Mouse (Mus musculus) layer of hippocampus, adult 2 months (tissue): ENCODE results near the gene Lama2. TPM values are rescaled to one million over a fixed set of nuclear protein-coding genes. Genes with fewer than 3 reads are reported as not detected.
"Not testable (repeated sequence)": the region's sequence is repeated elsewhere in the genome, so short reads cannot be mapped to it uniquely, and the experiment has no call there.

Experiments used
- DNase-seq, 2 experiments: peaks; one replicate each; pipeline ENCODE4 v3.0.0; 2022; ENCODE audit warnings: low spot score in 2 of 2
- H3K27ac ChIP-seq: fragments of 200-600 bp; 2 replicates; pipeline ENCODE4 v1.8.1; 2022
- H3K4me3 ChIP-seq: fragments of 200-600 bp; 2 replicates; pipeline ENCODE4 v1.8.1; 2022; ENCODE audit warnings: mild to moderate bottlenecking
- CTCF ChIP-seq: fragments of 200-600 bp; conservative IDR thresholded peaks from 2 replicates; pipeline ENCODE4 v1.8.1; 2022; ENCODE audit warnings: antibody characterized with exemption, mild to moderate bottlenecking, moderate library complexity
- total RNA-seq, 2 experiments: library from RNA; stranded (reverse); gene quantifications; 2 replicates each; pipeline ENCODE4 v1.2.3; 2021

The Lama2 gene
- total RNA-seq, 2 experiments from 2014 or later, result 8.3 to 11.1 TPM

DNA sequence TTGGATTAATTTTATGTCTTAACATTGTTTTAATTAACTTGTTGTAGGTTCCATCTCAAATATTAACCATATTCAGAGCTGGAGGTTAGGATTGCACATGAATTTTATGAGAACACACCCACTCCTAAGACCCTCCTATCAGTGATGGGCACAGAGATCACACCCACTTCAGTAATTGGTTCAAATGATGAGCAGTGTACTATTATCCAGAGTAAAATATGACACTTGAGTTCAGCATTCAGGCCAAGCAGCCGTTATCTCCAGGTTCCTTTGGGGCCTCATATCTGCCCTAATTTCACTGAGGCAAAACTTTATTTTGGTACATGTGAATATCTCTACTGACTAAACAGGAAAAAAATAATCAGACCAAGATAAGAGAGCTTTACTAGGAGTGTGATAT, 645.3 kb downstream of the Lama2 start:
- H3K4me3 ChIP-seq, result no peak overlapping the region
- no peak for TF ChIP-seq CTCF
- H3K27ac ChIP-seq, result no peak overlapping the region
- DNase-seq, result no peak

GRCm38 (mm10) chr10:26973575-26973974, 646.0 kb downstream of the Lama2 start:
- H3K4me3 ChIP-seq, result no peak overlapping the region
- TF ChIP-seq CTCF, result no peak
- no peak overlapping the region for H3K27ac ChIP-seq
- no peak for DNase-seq

DNA sequence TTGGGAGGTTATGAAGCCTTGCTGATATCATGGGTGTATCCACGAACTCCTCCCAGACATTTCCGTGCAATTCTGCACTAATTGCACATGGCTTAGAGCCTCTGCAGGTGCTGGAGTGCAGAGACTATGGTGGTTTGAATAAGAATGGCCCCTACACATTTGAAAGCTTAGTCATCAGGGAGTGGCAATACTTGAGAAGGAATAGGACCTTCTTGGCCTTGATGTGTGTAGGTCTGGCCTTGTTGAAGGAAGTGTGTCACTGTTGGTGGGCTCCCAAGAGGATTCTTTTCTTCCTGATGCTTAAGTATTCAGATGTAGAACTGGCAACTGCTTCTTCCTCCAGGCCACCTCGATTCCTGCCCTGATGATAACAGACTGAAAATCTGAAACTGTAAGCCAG, 661.0 kb downstream of the Lama2 start:
- DNase-seq, result no peak
- H3K4me3 ChIP-seq, result no peak overlapping the region
- H3K27ac ChIP-seq, result no peak overlapping the region
- no peak for TF ChIP-seq CTCF

DNA sequence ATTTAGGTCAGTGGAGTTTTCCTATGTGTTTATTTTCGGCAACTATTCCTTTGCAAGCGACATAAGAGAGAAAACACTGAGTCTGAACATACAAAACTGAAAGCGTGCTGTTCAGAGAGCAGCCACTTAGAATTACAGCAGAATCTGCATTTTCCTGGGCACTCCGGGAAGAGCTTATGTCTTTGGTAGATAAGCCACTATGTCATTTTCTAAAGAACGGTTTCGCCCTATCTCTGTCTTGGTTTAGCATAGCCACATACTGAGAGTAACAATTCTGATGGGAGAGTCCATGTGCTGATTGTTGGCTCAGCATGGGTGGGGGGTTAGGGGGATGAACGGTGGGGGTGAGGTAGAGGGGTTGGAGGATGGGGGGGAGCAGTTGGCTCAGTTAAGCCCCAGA, 669.1 kb downstream of the Lama2 start:
- no peak overlapping the region for H3K27ac ChIP-seq
- no peak overlapping the region for H3K4me3 ChIP-seq
- DNase-seq, result no peak
- TF ChIP-seq CTCF, result no peak

DNA sequence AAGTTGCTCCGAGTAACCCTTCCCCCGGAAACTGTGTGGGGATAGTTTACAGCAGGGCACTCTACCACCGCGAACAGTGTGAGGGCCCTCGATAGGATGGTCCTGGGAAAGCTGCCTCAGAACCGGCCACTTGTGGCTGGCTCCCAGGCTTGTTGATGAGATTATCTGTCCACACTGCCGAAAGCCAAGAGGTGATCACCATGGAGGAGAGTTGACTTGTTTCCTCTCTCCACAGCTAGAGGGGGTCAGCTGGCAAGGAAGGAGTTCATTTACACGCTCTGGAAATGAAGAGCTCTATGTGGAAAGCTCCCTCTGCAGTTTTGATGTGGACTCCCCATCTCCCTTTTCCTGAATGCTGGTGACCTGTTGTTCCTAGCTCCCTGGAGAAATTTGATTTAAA, 669.9 kb downstream of the Lama2 start:
- TF ChIP-seq CTCF, result 0 out of 2 replicates have a peak, but pooled peaks have one; percentile 4
- Histone ChIP-seq H3K27ac (no peak overlapping the region), H3K4me3 (no peak overlapping the region)
- DNase-seq, result no peak

DNA sequence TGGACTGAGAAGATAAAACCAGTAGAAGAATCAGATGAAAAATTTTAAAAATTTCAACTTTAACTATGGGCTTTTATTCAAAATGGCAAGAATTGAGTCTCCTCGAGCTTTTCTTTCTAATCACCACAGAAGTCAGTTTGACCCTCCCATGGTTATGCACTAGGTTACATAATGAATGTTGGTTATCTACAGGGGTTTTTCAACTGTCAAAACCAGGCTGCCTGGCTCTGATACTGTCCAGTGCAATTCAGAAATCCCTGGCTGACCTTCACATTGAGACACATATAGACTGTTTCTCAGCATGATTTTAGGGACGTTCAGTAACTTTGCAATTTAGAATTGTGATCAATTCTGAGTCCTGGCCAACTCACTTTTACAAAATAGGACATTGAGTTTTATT, 671.2 kb downstream of the Lama2 start:
- no peak for DNase-seq

GRCm38 (mm10) chr10:26939549-26939948, 680.0 kb downstream of the Lama2 start:
- Histone ChIP-seq H3K27ac (no peak overlapping the region), H3K4me3 (no peak overlapping the region)
- TF ChIP-seq CTCF, result no peak
- no peak for DNase-seq

More for the DNA sequence above, 671.2 kb downstream of the Lama2 start:
- Histone ChIP-seq H3K27ac (no peak overlapping the region), H3K4me3 (no peak overlapping the region)
- TF ChIP-seq CTCF, result no peak

GRCm38 (mm10) chr10:26938464-26938863, 681.1 kb downstream of the Lama2 start:
- H3K27ac ChIP-seq, H3K4me3 ChIP-seq, DNase-seq: not testable (repeated sequence)

DNA sequence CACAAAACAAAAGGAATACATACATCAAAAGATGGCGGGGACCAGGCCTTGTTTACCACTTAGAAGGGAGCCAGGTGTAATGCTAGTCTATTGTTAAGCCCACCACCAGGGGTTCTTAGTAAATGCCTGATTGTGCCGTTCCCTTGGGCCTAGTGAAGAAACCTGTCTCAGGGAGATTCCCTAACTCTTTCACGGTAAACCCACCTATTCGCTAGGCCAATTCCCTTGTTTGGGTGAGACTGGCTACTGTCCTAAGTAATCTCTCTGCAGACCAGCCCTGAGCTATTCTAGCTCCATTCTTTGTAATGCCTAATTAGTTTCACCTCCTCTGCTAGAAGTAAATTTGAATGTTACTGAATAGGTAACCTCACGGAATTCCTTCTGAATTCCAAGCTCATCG, 683.5 kb downstream of the Lama2 start:
- not testable (repeated sequence) for H3K27ac ChIP-seq, DNase-seq, H3K4me3 ChIP-seq
